Comparison of ENCODE assay signal across 11 mouse cellular contexts in the genomic region with DNA sequence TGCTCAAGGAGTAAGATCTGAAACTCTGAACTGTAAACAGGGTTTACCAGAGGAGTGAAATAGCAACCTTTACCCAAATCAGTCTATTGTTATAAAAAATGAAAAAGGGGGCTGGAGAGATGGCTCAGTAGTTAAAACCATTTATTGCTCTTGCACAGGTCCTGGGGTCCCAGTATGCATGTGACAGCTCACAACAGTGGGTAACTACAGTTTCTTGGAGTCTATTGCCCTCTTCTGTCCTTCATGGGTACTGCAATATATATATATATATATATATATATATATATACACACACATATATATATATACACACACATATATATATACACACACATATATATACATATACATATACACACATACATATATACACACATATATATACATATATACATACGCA. TPM values are rescaled to one million over a fixed set of nuclear protein-coding genes. Genes with fewer than 3 reads are reported as not detected.
DNase-seq lines count a peak whose midpoint lies in the region; ATAC-seq and TF ChIP-seq lines count a peak whose summit lies in the region.
"Had no signal": no experiment of that assay in that cellular context is flagged by ENCODE, and none has a peak within 500 bp of the region (broad histone marks: within the 10 kb centered on the region; RNA-seq: fewer than 3 reads in every experiment).

No protein-coding gene starts in this region.

- H3K4me3 ChIP-seq in cerebellum, adult 2 months (replicated peaks; ENCODE audit: insufficient read depth, low read depth, low read length) = no peak overlapping the region
- H3K4me3 ChIP-seq in liver, embryonic 14.5 days (ENCODE audit: insufficient read depth in 1 of 2, low read depth in 2 of 2, low read length in 2 of 2) = no peak overlapping the region
- no peak overlapping the region for H3K4me3 ChIP-seq in liver, embryonic 12.5 days
- no peak overlapping the region for H3K4me3 ChIP-seq in MEL (ENCODE audit: control insufficient read depth in 1 of 2, insufficient read depth in 1 of 2, low read depth in 2 of 2, low read length in 2 of 2)

- WGBS in cerebellum, adult 2 months = 67% methylated on average over 1 of the region's 1 CpGs
- WGBS in liver, embryonic 14.5 days (ENCODE audit: insufficient replicate concordance) = 73% methylated on average over 1 of the region's 1 CpGs
- 80% methylated on average over 1 of the region's 1 CpGs for WGBS in liver, embryonic 12.5 days (ENCODE audit: insufficient replicate concordance)

- H3K79me2 ChIP-seq in MEL (ENCODE audit: control insufficient read depth, insufficient read depth, low read length, poor library complexity) = 0 out of 2 replicates have a peak, but pooled peaks cover 2% of the 10 kb centered on the region

- no peak for DNase-seq in cerebellum, adult 2 months
- DNase-seq in cerebellum, postnatal 25 days = no peak
- DNase-seq in liver, embryonic 14.5 days (ENCODE audit: low read depth in 3 of 3, low spot score in 3 of 3) = no peak
- peak; percentile 70 for DNase-seq in MEL (ENCODE audit: low read depth, low spot score)
- no peak for DNase-seq in c-Kit-positive CD71-positive TER-119-positive erythroid progenitor cells, embryonic 14.5 days (ENCODE audit: low spot score)
- no peak for DNase-seq in thymus, postnatal 36 days
- DNase-seq: gastrocnemius, postnatal 10 days; left cerebral cortex, postnatal 4 days had no signal

- no peak overlapping the region for H3K27ac ChIP-seq in cerebellum, adult 2 months (ENCODE audit: insufficient read depth, low read length)
- no peak overlapping the region for H3K27ac ChIP-seq in liver, embryonic 14.5 days
- H3K27ac ChIP-seq in liver, embryonic 12.5 days = no peak overlapping the region
- H3K27ac ChIP-seq in MEL (ENCODE audit: control insufficient read depth, low read depth, low read length) = no peak overlapping the region
- H3K27ac ChIP-seq: macrophage had no signal

- TF ChIP-seq CTCF in cerebellum, adult 2 months (IDR thresholded peaks at IDR 0.05; ENCODE audit: borderline replicate concordance, insufficient read depth, low read depth, low read length) = peak; percentile 23; the same call in 1 of the 2 replicates
- peak; percentile 41; the same call in 1 of the 2 replicates for TF ChIP-seq CTCF in liver, embryonic 14.5 days (IDR thresholded peaks at IDR 0.05; ENCODE audit: low read depth)
- TF ChIP-seq CTCF in MEL (IDR thresholded peaks at IDR 0.05 in 2 of 3, conservative IDR thresholded peaks at IDR 0.05 in 1 of 3; ENCODE audit: control insufficient read depth in 1 of 3, insufficient read depth in 1 of 3, low read depth in 2 of 3, low read length in 3 of 3, poor library complexity in 1 of 3, severe bottlenecking in 1 of 3) = peak in 2 of 3 experiments; percentile 5 to 53; a peak in 3 of 6 replicates

- H3K4me2 ChIP-seq in liver, embryonic 14.5 days (ENCODE audit: low read depth) = no peak overlapping the region
- H3K4me2 ChIP-seq in liver, embryonic 12.5 days = no peak overlapping the region

- no peak for TF ChIP-seq EP300 in liver, embryonic 14.5 days (IDR thresholded peaks at IDR 0.05; ENCODE audit: low read depth)
- no peak for TF ChIP-seq EP300 in MEL (IDR thresholded peaks at IDR 0.05; ENCODE audit: low read depth in 1 of 2, low read length in 2 of 2)

- H3K4me1 ChIP-seq in cerebellum, adult 2 months (ENCODE audit: control insufficient read depth, insufficient read depth, low read length) = peaks cover 13% of the 10 kb centered on the region; the same call in 1 of the 2 replicates
- H3K4me1 ChIP-seq in liver, embryonic 14.5 days (replicated peaks; ENCODE audit: control insufficient read depth in 2 of 2, insufficient read depth in 2 of 2, low read length in 1 of 2) = peaks cover 3 to 20% of the 10 kb centered on the region in 2 experiments; a peak in 3 of 4 replicates
- peaks cover 44% of the 10 kb centered on the region for H3K4me1 ChIP-seq in liver, embryonic 12.5 days
- H3K4me1 ChIP-seq in MEL (ENCODE audit: control insufficient read depth in 1 of 2, insufficient read depth in 2 of 2, low read length in 2 of 2) = peaks cover 14 to 25% of the 10 kb centered on the region in 2 experiments

- ATAC-seq in liver, embryonic 14.5 days (ENCODE audit: insufficient read depth) = no peak
- ATAC-seq in liver, embryonic 12.5 days = no peak
- ATAC-seq in neutrophil, adult 5-6 weeks (ENCODE audit: extremely low read depth, insufficient number of reproducible peaks, low FRiP score, poor library complexity, severe bottlenecking) = peak; percentile 44; the same call in 1 of the 2 replicates

- peak; percentile 67 for TF ChIP-seq RAD21 in MEL (IDR thresholded peaks at IDR 0.05; ENCODE audit: low read depth, low read length)

- H3K27me3 ChIP-seq in cerebellum, adult 2 months (ENCODE audit: control insufficient read depth, insufficient read depth, low read length) = no peaks in the 10 kb centered on the region
- no peaks in the 10 kb centered on the region for H3K27me3 ChIP-seq in liver, embryonic 14.5 days (ENCODE audit: control insufficient read depth, insufficient read depth, low read length)
- H3K27me3 ChIP-seq in liver, embryonic 12.5 days (replicated peaks) = no peaks in the 10 kb centered on the region
- no peaks in the 10 kb centered on the region for H3K27me3 ChIP-seq in MEL (ENCODE audit: control insufficient read depth in 1 of 2, insufficient read depth in 2 of 2, low read length in 2 of 2)

- H3K9ac ChIP-seq in liver, embryonic 14.5 days (replicated peaks) = no peak overlapping the region
- H3K9ac ChIP-seq in liver, embryonic 12.5 days = no peak overlapping the region
- no peak overlapping the region for H3K9ac ChIP-seq in MEL (ENCODE audit: control insufficient read depth, low read depth, low read length, poor library complexity, severe bottlenecking)

- no peaks in the 10 kb centered on the region for H3K9me3 ChIP-seq in liver, embryonic 14.5 days (ENCODE audit: control insufficient read depth, low read length)
- no peaks in the 10 kb centered on the region; the same call in 1 of the 2 replicates for H3K9me3 ChIP-seq in liver, embryonic 12.5 days (replicated peaks)
- H3K9me3 ChIP-seq in MEL (replicated peaks; ENCODE audit: insufficient read depth, low read length) = no peaks in the 10 kb centered on the region

- no peaks in the 10 kb centered on the region for H3K36me3 ChIP-seq in liver, embryonic 14.5 days (replicated peaks; ENCODE audit: control insufficient read depth, insufficient read depth, low read depth)
- no peaks in the 10 kb centered on the region for H3K36me3 ChIP-seq in liver, embryonic 12.5 days
- H3K36me3 ChIP-seq in MEL (ENCODE audit: control insufficient read depth in 1 of 2, insufficient read depth in 2 of 2, low read length in 2 of 2) = peaks cover 0 to 23% of the 10 kb centered on the region in 2 experiments; a peak in 2 of 4 replicates

- no peak for TF ChIP-seq POLR2A in cerebellum, adult 2 months (IDR thresholded peaks at IDR 0.05; ENCODE audit: borderline replicate concordance, insufficient read depth, low read length)
- TF ChIP-seq POLR2A in MEL (IDR thresholded peaks at IDR 0.05; ENCODE audit: control insufficient read depth in 1 of 2, insufficient read depth in 1 of 2, low read depth in 1 of 2, low read length in 2 of 2, poor library complexity in 1 of 2) = no peak

TF ChIP-seq in MEL, 35 proteins besides CTCF, POLR2A, EP300 and RAD21 (continues in another document):
- 0 out of 2 replicates have a peak, but pooled peaks have one; percentile 27 for TF ChIP-seq MYC (IDR thresholded peaks at IDR 0.05; ENCODE audit: low read depth, low read length)
- TF ChIP-seq KAT2A (conservative IDR thresholded peaks at IDR 0.05; ENCODE audit: low read depth, low read length) = no peak
- peak; percentile 45 for TF ChIP-seq SMC3 (IDR thresholded peaks at IDR 0.05; ENCODE audit: low read depth, low read length)
- TF ChIP-seq TAL1 (IDR thresholded peaks at IDR 0.05; ENCODE audit: low read length) = no peak
- no peak for TF ChIP-seq ETS1 (IDR thresholded peaks at IDR 0.05; ENCODE audit: low read depth, low read length)
- no peak for TF ChIP-seq MXI1 (IDR thresholded peaks at IDR 0.05; ENCODE audit: low read depth, low read length)
- TF ChIP-seq JUND (IDR thresholded peaks at IDR 0.05; ENCODE audit: low read depth, low read length) = no peak
- TF ChIP-seq POLR2AphosphoS5 (IDR thresholded peaks at IDR 0.05; ENCODE audit: borderline replicate concordance, low read depth, low read length) = no peak
- no peak for TF ChIP-seq POLR2AphosphoS2 (IDR thresholded peaks at IDR 0.05; ENCODE audit: low read length)
- TF ChIP-seq USF1 (IDR thresholded peaks at IDR 0.05; ENCODE audit: low read depth, low read length) = 0 out of 2 replicates have a peak, but pooled peaks have one; percentile 19

RNA-seq across cellular contexts. Expression of gene Cand2, which starts 1.7 kb away (rescaled TPM):
- 5.1 and 6.7 TPM in 2 replicates for polyA plus RNA-seq in cerebellum, adult 2 months (2012; rRNA removed)
- 2.4 and 2.8 TPM in 2 replicates for polyA plus RNA-seq in liver, embryonic 14.5 days (2012; rRNA removed)
- polyA plus RNA-seq in liver, embryonic 14.5 days (2014; fragmentation: Nextera tagmentation; extraction: Ambion mirVana) = 1.7 and 2.5 TPM in 2 replicates
- polyA plus RNA-seq in liver, embryonic 12.5 days (2016; fragmentation: Nextera tagmentation; extraction: Ambion mirVana) = 9.5 and 10.5 TPM in 2 replicates
- total RNA-seq in MEL (2012; rRNA removed) = 1.8 and 2.4 TPM in 2 replicates
- polyA plus RNA-seq in MEL (2012; ENCODE audit: insufficient read depth in 1 of 2, insufficient read length in 2 of 2, low read depth in 1 of 2, low replicate concordance in 2 of 2, missing spikeins in 1 of 2) = 1 to 10 TPM in 1 of 2 experiments, not detected in 1; 6.6 TPM
- total RNA-seq in neutrophil, adult 5-6 weeks (2017) = 0.86 and 1.0 TPM in 2 replicates

RNA-seq across cellular contexts. Expression of gene Tmem40, which starts 10.4 kb away (rescaled TPM):
- polyA plus RNA-seq in cerebellum, adult 2 months (2012; rRNA removed) = 2.7 and 3.5 TPM in 2 replicates
- 19.4 and 20.1 TPM in 2 replicates for polyA plus RNA-seq in liver, embryonic 14.5 days (2012; rRNA removed)
- 19.8 and 21.5 TPM in 2 replicates for polyA plus RNA-seq in liver, embryonic 14.5 days (2014; fragmentation: Nextera tagmentation; extraction: Ambion mirVana)
- polyA plus RNA-seq in liver, embryonic 12.5 days (2016; fragmentation: Nextera tagmentation; extraction: Ambion mirVana) = 29.1 and 32.7 TPM in 2 replicates
- 10.9 and 13.8 TPM in 2 replicates for total RNA-seq in MEL (2012; rRNA removed)
- 10 to 100 TPM in 1 of 2 experiments, not detected in 1; 16.4 TPM for polyA plus RNA-seq in MEL (2012; ENCODE audit: insufficient read depth in 1 of 2, insufficient read length in 2 of 2, low read depth in 1 of 2, low replicate concordance in 2 of 2, missing spikeins in 1 of 2)
- 15.1 and 20.1 TPM in 2 replicates for total RNA-seq in neutrophil, adult 5-6 weeks (2017)

RNA-seq across cellular contexts. Expression of gene Rpl32, which starts 35.9 kb away (rescaled TPM):
- polyA plus RNA-seq in cerebellum, adult 2 months (2012; rRNA removed) = 680 and 720 TPM in 2 replicates
- polyA plus RNA-seq in liver, embryonic 14.5 days (2012; rRNA removed) = 986 and 1,878 TPM in 2 replicates
- 1,452 and 1,510 TPM in 2 replicates for polyA plus RNA-seq in liver, embryonic 14.5 days (2014; fragmentation: Nextera tagmentation; extraction: Ambion mirVana)
- 1,876 and 1,897 TPM in 2 replicates for polyA plus RNA-seq in liver, embryonic 12.5 days (2016; fragmentation: Nextera tagmentation; extraction: Ambion mirVana)
- 4,686 and 5,400 TPM in 2 replicates for total RNA-seq in MEL (2012; rRNA removed)
- polyA plus RNA-seq in MEL (2012; ENCODE audit: insufficient read depth in 1 of 2, insufficient read length in 2 of 2, low read depth in 1 of 2, low replicate concordance in 2 of 2, missing spikeins in 1 of 2) = 1,000 to 10,000 TPM in 1 of 2 experiments, not detected in 1; 4,514 TPM
- 1,487 and 1,493 TPM in 2 replicates for total RNA-seq in neutrophil, adult 5-6 weeks (2017)
